Mouse (Mus musculus): ENCODE measurements around the gene Fbln1.

The Fbln1 gene

DNA sequence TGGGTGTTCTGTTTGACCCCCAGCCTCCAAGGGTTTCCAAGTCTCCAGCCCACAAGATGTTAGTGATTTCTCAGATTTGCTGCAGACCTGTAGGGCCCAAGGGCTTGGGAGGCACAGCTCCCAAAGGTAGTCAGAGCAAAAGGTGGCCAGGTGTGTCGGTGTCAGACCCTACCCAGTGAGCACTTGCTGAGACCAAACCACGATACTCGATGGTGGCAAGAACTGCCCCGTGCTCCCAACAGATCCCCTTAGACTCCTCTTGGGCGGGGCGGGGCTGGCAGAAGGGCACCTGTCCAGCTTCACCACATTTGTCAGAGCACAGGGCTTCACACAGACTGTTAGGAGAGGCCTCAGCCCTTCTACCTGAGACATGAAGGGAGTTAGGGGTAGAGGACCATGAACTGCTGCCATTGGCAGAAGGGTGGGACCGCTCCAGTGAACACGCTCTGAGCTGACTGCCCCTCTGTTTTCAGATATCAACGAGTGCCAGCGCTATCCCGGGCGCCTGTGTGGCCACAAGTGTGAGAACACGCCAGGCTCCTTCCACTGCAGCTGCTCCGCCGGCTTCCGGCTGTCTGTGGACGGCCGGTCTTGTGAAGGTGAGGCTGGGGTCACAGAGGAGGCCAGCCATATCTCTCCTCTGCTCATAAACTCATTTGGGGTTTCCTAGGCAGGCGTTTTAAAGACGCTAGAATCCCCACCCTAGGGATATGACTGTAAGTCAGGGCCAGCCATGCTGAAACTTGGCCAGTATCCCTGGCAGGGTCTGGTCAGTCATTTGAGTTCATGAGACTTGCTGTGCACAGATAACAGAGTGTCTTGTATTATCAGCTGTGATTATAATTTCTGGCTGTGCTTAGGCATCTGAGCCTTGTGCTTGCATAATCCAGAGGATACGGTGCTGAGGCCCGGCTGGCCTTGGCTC is 33.3 kb downstream of the Fbln1 start:
- in situ Hi-C loops (cut with MboI, MseI), result no loop called here

DNA sequence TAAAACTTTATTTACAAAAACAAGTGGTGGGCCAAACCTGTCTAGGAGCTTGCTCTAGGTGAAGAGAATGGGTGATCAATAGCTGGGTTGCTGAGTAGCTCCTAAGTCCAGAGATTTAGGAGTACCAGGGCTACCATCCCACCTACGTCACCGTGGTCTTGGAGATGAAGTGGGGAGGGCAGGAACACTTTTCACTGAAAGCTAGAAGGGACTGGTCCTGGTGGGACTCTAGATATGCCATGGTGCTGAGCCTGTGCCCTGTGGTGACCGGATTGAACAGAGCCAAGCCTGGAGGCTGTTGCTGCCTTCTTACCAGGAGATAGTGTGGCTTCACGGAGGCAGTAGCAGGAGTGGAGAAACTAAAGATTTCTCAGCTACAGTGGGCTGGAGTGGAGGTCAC is 34.3 kb downstream of the Fbln1 start:
- in situ Hi-C loops (cut with MboI, MseI), result no loop called here

DNA sequence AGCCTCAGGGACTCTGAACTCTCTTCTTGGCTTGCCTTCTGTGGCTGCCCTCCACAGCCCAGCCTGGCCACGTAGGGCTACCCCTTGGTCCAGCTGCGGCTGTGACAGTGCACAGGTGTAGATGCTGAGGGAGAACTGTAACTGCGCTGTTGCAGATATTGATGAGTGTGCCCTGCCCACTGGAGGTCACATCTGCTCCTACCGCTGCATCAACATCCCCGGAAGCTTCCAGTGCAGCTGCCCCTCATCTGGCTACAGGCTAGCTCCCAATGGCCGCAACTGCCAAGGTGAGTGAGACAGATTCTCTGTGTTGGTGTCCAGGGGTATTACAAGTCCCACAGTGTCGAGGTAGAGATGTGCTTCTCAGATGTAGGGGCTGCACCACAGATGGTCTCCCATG is 36.1 kb downstream of the Fbln1 start:
- in situ Hi-C loops (cut with MboI, MseI), result no loop called here

DNA sequence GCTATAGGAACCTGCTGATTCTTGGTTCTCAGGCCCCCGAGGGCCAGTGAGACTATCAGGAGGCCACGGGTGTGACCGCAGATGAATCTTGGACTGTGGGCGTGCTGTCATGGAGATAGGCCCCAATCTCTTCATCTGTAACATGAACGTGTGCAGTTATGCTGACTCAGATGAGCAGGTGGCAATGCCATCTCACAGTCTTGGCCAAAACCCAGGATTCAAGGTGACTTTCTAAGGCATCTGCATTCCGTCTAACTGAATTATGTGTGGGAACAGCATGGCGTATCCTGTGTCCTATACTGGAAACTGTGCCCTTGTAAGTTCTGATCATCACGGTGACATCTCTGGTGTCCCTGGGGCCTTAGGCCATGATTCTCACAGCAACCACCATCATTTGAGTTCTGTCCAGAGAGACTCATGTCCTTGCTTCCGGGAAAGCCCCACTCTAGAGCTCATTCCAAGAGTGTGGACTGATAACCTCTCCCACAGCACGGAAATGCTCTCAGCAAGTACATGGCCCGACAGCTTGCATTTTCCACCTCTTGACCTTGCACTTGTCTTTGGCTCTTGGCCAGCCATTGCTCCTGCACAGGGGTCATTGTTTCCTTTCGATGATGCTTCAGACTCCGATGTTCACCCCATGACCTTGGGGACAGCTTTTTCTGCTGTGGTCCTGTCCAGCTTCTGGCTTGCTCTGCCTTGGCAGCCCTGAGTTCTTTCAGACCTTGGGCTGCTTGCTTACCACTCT is 38.8 kb downstream of the Fbln1 start:
- in situ Hi-C loops (cut with MboI, MseI), result no loop called here

DNA sequence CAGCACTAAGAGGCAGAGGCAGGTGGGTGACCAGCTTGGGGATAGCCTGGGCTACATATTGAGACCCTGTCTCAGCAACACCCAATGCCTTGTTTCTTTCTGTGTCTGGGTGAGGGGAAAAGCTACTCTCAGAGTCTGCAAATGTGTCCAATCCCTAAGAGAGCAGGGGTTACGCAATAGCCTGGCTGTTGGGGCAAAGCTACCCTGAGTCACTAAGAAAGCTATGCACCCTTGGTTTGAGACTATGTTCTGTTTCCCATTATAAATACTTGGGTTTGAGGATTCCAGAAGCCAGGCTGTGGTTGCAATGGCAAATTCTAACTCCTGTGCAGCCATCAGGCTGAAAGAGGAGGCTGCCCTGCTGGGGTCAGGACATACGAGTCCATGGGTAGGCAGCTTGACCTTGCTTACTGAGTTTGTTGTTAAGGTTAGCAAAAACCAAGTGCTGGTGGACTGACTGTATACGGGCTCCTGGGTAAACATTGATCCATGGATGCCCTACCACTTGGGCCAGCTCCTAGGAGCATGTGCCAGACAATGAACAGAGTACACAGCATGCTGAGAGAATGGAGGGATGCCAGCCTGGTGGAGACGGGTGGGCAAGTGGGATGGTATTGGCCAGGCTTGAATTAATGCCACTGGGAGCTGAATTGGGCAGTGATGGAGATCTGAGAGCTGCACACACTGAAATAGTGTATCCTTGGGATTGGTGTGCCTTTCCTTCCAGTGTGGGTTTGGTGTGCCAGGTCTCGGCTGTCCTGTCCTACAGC is 39.7 kb downstream of the Fbln1 start:
- in situ Hi-C loops (cut with MboI, MseI), result no loop called here

GRCm38 (mm10) chr15:85246016-85246415 is 40.3 kb downstream of the Fbln1 start:
- in situ Hi-C loops (cut with MboI, MseI), result no loop called here

DNA sequence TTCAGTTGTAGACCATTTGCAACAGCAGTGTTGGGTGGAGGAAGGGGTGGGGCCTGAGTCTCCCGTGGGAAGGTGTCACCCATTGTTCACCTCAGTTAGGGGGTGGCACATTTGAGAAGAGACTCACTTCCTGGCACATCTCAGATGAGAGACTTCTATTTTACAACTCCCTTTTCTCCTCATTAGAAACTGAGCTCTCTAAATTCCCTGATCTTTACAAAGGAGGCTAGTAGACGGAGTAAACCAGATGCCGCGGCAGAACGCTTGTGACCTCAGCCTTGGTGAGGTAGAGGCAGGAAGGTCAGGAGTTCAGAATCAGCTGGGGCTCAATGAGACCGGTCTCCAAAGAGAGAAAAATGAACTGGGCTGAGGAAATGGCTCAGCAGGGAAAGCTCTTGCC is 41.2 kb downstream of the Fbln1 start:
- in situ Hi-C loops (cut with MboI, MseI), result no loop called here

DNA sequence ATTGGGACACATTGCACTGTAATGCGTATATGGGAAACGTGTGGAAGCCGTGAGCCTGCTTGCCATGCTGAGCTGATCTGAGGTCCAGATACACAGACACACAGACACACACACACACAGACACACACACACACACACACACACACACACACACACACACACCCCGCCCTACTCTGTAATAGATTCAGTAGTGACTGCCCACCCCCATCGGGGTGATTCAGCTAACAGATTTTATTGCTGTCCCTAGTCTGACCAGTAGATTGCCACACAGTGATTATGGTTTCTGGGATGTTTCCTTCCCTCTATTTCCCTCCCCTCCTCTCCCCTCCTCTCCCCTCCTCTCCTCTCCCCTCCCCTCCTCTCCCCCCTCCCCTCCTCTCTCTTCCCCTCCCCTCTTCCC is 42.6 kb downstream of the Fbln1 start:
- in situ Hi-C loops (cut with MboI, MseI), result no loop called here

GRCm38 (mm10) chr15:85249252-85249651 is 43.5 kb downstream of the Fbln1 start:
- in situ Hi-C loops (cut with MboI, MseI), result no loop called here

- in situ Hi-C loops (cut with MboI, MseI), result loop anchor here (5.0 kb wide), 1 partner anchor 98 kb away; no protein-coding TSS in a partner anchor
Measured at GRCm38 (mm10) chr15:85250436-85250835, 44.7 kb downstream of the Fbln1 start.

GRCm38 (mm10) chr15:85252476-85252875 is 46.7 kb downstream of the Fbln1 start:
- in situ Hi-C loops (cut with MboI, MseI), result loop anchor here (5.0 kb wide), 1 partner anchor 100 kb away; no protein-coding TSS in a partner anchor

GRCm38 (mm10) chr15:85257775-85258429 is 52.2 kb downstream of the Fbln1 start:
- in situ Hi-C loops (cut with MboI, MseI), result no loop called here

DNA sequence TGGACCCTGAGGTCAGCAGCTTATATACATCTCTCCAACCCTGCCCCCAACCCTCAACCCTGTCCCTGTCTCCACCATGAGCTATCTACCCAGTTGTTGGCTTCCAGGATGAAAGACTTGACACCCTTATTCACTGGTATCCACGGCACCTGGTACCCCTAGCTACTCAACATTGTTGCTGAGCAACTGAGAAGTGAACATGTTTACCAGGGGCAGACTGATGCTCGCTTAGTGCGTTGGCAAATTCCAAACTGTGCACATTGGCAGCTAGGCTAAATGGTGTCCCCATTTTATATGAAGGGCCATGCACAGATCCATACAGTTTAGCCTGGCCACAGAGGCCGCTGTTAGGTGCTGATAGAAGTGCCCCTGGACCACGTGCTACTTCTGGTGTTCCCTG is 57.1 kb downstream of the Fbln1 start:
- in situ Hi-C loops (cut with MboI, MseI), result loop anchor here (5.0 kb wide), 1 partner anchor 319 kb away; the partner anchor contains the start of gene Wnt7b

DNA sequence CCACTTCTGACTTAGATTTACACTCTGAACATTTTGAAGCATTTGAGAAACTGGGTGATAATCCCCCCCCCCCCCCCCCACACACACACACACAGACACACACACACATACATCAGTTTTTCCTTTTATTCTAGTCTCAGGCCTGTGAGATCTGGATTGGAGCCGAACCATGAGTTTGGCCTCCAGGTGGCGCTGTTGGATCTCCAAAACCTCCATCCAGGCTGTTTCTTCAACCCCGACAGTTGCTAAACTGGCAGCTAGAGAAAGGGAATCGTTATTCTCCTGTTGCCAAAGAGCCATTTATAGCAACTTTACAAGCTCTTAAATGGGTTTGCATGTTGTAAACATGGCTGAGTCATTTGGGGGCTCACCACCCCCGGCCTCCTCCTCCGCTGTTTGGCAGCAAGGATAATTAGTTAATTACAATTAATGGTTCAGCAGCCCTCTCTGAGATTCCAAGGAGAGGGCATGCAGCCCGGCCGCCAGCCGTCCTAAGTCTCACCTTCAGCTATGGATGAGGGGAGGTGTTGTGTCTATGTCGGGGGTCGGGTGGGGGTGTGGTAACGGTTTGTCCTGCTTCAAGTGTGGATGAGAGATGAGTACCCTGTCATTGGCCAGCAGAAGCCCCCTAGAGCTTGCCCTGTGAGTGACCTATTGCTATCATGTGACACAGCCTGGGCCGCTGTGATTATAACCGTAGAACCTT is 61.1 kb downstream of the Fbln1 start:
- in situ Hi-C loops (cut with MboI, MseI), result no loop called here

DNA sequence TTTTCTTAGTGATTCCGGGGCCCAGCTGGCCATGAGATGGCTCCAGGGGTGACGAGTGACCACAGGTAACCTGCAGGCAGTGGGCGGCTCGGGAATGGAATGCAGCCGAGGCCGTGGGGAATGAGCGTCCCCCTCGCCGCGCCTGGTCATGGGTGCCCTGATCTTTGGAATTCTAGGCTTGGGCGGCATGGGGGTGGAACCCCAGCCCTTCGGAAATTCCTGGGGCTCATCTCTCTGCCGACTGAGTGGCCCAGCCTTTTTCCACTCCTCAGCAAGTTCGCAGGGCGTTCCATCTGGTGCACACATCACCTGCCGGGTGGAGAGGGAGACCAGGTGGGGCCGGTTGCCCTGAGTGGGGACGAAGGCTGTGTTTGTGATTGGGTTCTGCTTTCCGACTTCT is 62.1 kb downstream of the Fbln1 start:
- in situ Hi-C loops (cut with MboI, MseI), result no loop called here

- in situ Hi-C loops (cut with MboI, MseI), result no loop called here
Measured at GRCm38 (mm10) chr15:85272988-85273387, 67.2 kb downstream of the Fbln1 start.

DNA sequence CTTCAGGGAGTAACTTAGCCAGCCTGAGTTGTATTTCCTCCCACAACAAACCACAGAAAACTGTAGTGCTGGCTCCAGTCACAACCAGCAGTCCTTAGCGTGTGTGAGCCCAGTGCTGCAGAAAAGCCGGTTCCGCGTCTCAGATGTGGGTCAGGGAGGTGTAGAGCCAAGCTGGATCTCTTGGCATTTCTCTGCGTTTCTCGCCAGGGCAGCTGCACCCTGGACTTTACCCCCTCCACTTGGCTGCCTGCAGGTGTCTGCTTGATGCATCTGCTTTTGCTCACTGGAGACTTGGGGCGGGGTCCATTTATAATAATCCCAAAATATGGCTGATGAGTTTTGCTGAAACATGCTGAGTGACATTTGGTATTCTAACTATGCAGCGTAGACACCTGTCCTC is 71.5 kb downstream of the Fbln1 start:
- in situ Hi-C loops (cut with MboI, MseI), result no loop called here

GRCm38 (mm10) chr15:85278986-85279385 is 73.2 kb downstream of the Fbln1 start:
- in situ Hi-C loops (cut with MboI, MseI), result no loop called here

GRCm38 (mm10) chr15:85282021-85282420 is 76.3 kb downstream of the Fbln1 start:
- in situ Hi-C loops (cut with MboI, MseI), result no loop called here

GRCm38 (mm10) chr15:85284651-85285050 is 78.9 kb downstream of the Fbln1 start:
- in situ Hi-C loops (cut with MboI, MseI), result no loop called here

GRCm38 (mm10) chr15:85294632-85295031 is 88.9 kb downstream of the Fbln1 start:
- in situ Hi-C loops (cut with MboI, MseI), result no loop called here

All from T-helper 1 cell (primary cell).